Mouse (Mus musculus) limb, embryonic 12.5 days (tissue): ENCODE data around the gene Bcl2l13. TPM values are rescaled to one million over a fixed set of nuclear protein-coding genes. Genes with fewer than 3 reads are reported as not detected.
"Not testable (repeated sequence)": the region's sequence is repeated elsewhere in the genome, so short reads cannot be mapped to it uniquely, and the experiment has no call there.

Experiments
- ATAC-seq: fragments of 200-750 bp; cut with Nextera tagmentation; 2 replicates; pipeline ENCODE4 v1.8.0; 2017; ENCODE audit warnings: low read depth, moderate TSS enrichment; ENCODE audit not compliant: insufficient number of reproducible peaks, insufficient read depth, low FRiP score, low TSS enrichment
- H3K27ac ChIP-seq: fragments of 300-500 bp; sonication (generic); 2 replicates; pipeline ENCODE4 v1.5.1; 2016; ENCODE audit warnings: mild to moderate bottlenecking, moderate library complexity
- H3K27me3 ChIP-seq: fragments of 300-500 bp; sonication (generic); 2 replicates; pipeline ENCODE4 v1.6.1; 2016; ENCODE audit warnings: mild to moderate bottlenecking, moderate library complexity
- H3K36me3 ChIP-seq: fragments of 300-500 bp; sonication (generic); 2 replicates; pipeline ENCODE4 v1.6.1; 2016; ENCODE audit warnings: mild to moderate bottlenecking, moderate library complexity
- H3K4me1 ChIP-seq: fragments of 300-500 bp; sonication (generic); replicated peaks from 2 replicates; pipeline ENCODE4 v1.6.1; 2016
- H3K4me2 ChIP-seq: fragments of 300-500 bp; sonication (generic); 2 replicates; pipeline ENCODE4 v1.6.1; 2016; ENCODE audit warnings: mild to moderate bottlenecking, moderate library complexity
- H3K4me3 ChIP-seq: fragments of 300-500 bp; sonication (generic); replicated peaks from 2 replicates; pipeline ENCODE4 v1.5.1; 2016; ENCODE audit warnings: mild to moderate bottlenecking
- H3K9ac ChIP-seq: fragments of 300-500 bp; sonication (generic); replicated peaks from 2 replicates; pipeline ENCODE4 v1.6.1; 2016; ENCODE audit warnings: mild to moderate bottlenecking, moderate library complexity
- H3K9me3 ChIP-seq: fragments of 300-500 bp; sonication (generic); 2 replicates; pipeline ENCODE4 v1.6.1; 2016; ENCODE audit warnings: mild to moderate bottlenecking, moderate library complexity
- WGBS: fragments of 180-500 bp; shearing (Covaris S2); methylation state at CpG from one replicate; pipeline ENCODE4 v1.1.7; 2016; 5-methylcytosine and 5-hydroxymethylcytosine counted together
- polyA plus RNA-seq: library from polyadenylated mRNA; unstranded; fragments of >200 nt; fragmentation: Nextera tagmentation; extraction: Ambion mirVana; gene quantifications from 2 replicates; pipeline ENCODE4 v1.2.1, GENCODE M21; 2016

The Bcl2l13 gene
- polyA plus RNA-seq, 1 experiment from 2014 or later: 34.4 TPM

DNA sequence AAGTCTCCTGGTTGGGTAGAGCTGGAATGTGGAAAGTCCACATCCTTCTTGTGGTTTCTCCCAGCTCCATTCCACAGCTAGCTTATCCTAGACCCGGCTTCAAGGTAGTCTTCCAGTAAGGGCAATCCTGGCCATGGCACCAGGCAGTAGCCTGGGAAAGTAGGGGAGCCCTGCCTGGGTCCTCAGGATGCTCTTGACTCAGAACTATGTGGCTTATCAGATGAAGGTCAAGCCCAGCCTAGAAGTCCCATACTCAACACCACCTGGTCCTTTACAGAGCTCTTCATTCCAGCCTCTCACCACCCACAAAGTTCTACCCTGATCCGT is 79.6 kb downstream of the Bcl2l13 start:
- Histone ChIP-seq H3K4me3 (no peak overlapping the region), H3K4me2 (peak overlapping the region; percentile 93; the same call in 1 of the 2 replicates), H3K27me3 (peaks cover 18% of the 10 kb centered on the region), H3K9me3 (no peaks in the 10 kb centered on the region), H3K36me3 (no peaks in the 10 kb centered on the region), H3K27ac (no peak overlapping the region), H3K9ac (no peak overlapping the region), H3K4me1 (peaks cover 10% of the 10 kb centered on the region; the same call in 1 of the 2 replicates)
- no peak for ATAC-seq
- 34% methylated on average over 2 of the region's 2 CpGs for WGBS

DNA sequence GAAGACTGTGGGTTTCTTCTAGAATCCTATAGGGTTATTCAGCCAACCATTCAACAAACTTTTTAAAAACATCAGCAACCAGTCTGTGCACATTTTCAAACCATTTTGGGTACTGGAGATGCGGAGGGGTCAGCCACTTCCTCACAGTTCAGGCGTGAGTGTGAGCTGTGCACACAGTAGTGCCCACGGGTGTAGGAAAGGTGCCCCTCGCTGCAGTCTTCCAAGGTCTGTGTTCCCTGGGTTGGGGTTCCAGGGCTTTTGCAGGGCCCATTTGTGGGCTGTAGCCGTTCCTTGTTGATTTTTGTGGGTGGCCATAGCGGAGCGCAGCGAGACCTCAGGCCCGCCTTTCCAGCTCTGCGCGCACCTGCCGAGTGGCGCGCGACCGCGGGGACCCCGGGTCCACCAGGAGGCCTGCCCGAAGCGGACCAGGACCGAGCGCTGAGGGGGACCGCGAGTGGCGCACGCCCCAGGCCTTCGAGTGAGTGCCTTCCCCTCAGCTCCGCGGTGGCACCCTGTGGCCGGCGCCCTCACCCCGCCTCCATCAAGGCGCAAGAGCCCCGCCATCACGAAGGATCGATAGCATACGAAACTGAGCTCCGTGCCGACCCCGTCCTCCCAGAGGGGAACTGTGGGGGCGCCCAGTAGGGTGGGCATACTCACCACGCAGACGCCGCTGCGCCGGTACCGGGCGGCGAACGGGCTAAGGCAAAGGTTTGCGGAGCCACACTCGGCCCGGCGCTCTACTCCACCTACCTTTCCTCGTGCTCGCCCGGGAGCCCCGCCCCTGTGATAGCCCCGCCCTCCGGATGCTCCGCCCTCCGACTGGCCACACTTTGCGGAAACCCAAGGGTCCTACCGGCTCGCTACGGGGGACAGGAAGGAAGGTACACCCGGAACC is 80.3 kb downstream of the Bcl2l13 start, which contains the start of gene Bid:
Gene Bid, minus strand, starts transcription at position 780 of the 898 bp plus-strand sequence.
- H3K4me1 ChIP-seq: peaks cover 10% of the 10 kb centered on the region; the same call in 1 of the 2 replicates
- no peaks in the 10 kb centered on the region for H3K36me3 ChIP-seq
- H3K27me3 ChIP-seq: peaks cover 18% of the 10 kb centered on the region
- peak within 1 kb of the TSS; percentile 67 for H3K4me3 ChIP-seq
- ATAC-seq: peak; percentile 81
- no peak within 1 kb of the TSS for H3K27ac ChIP-seq
- H3K9me3 ChIP-seq: no peaks in the 10 kb centered on the region
- 2% methylated on average over 67 of the region's 67 CpGs for WGBS
- H3K4me2 ChIP-seq: peak within 1 kb of the TSS; percentile 93
- peak within 1 kb of the TSS; percentile 63 for H3K9ac ChIP-seq

GRCm38 (mm10) chr6:120916972-120917881 is 81.2 kb downstream of the Bcl2l13 start:
- not testable (repeated sequence) for H3K9me3 ChIP-seq, H3K27ac ChIP-seq, H3K36me3 ChIP-seq
- peaks cover 18% of the 10 kb centered on the region for H3K27me3 ChIP-seq
- H3K9ac ChIP-seq: peak overlapping the region; percentile 63; the same call in 1 of the 2 replicates
- 0 out of 2 replicates have a peak, but pooled peaks have one; percentile 7 for ATAC-seq
- 22% methylated on average over 11 of the region's 14 CpGs for WGBS
- H3K4me1 ChIP-seq: peaks cover 10% of the 10 kb centered on the region; the same call in 1 of the 2 replicates
- H3K4me2 ChIP-seq: peak overlapping the region; percentile 93
- peak overlapping the region; percentile 67 for H3K4me3 ChIP-seq

DNA sequence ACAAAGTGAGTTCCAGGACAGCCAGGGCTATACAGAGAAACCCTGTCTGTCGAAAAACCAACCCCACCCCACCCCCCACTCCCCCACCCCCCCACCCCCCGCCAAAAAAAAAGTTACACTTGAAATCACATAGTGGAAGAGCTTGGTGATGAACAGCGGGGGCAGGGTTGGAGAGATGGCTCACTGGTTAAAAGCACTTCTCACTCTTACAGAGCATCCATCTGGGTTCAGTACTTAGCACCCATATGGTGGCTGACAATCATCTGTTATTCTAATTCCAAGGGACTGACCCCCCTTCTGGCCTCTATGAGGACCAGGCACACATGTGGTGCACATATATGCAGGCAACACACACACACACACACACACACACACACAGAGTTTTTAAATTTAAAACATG is 82.0 kb downstream of the Bcl2l13 start:
- WGBS: 37% methylated on average over 3 of the region's 3 CpGs
- H3K9me3 ChIP-seq: no peaks in the 10 kb centered on the region
- H3K4me2 ChIP-seq: no peak overlapping the region
- H3K36me3 ChIP-seq: no peaks in the 10 kb centered on the region
- H3K9ac ChIP-seq: no peak overlapping the region
- no peak overlapping the region for H3K4me3 ChIP-seq
- H3K27ac ChIP-seq: no peak overlapping the region
- H3K27me3 ChIP-seq: peaks cover 18% of the 10 kb centered on the region
- peaks cover 7% of the 10 kb centered on the region; the same call in 1 of the 2 replicates for H3K4me1 ChIP-seq
- no peak for ATAC-seq

DNA sequence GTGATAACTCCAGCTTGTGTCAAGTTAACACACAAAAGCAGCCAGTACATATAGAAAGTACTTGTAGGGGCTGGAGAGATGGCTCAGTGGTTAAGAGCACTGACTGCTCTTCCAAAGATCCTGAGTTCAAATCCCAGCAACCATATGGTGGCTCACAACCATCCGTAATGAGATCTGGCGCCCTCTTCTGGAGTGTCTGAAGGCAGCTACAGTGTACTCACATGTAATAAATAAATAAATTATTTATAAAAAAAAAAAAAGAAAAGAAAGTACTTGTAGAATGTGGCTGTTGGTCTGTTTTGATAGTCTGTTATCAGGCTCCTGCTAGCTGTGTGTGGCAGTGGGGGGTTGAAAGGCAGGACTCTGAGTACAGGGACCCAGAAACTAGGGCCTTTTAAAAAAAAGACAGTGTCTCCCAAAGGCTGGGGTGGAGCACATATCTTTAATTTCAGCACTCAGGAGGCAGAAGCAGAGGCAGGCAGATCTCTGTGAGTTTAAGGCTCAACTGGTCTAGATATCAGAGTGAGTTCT is 88.8 kb downstream of the Bcl2l13 start:
- not testable (repeated sequence) for H3K36me3 ChIP-seq, H3K4me3 ChIP-seq, H3K9me3 ChIP-seq, H3K9ac ChIP-seq, H3K27me3 ChIP-seq, ATAC-seq, H3K4me1 ChIP-seq, H3K27ac ChIP-seq, H3K4me2 ChIP-seq
- WGBS: 71% methylated on average over 2 of the region's 2 CpGs

DNA sequence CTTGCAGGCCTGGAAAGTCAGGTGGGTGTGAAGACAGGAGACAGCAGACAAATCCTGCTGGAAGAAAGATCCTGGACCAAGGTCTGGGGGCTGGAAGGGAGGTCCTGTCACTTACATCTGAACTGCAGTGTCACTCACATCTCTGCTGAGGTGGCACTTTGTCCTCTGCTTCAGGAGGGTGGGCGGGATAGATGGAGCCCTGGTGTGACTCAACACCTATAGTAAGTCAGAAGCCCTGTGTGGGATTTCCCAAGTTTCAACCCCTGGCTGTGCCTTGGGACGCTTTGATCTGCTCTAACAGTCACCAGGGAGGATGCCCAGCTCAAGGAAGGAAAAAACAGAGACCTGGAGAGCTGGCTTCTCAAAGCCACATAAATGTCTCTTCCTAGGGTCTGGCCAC is 90.9 kb downstream of the Bcl2l13 start:
- Histone ChIP-seq H3K27me3 (no peaks in the 10 kb centered on the region), H3K4me1 (peaks cover 3% of the 10 kb centered on the region; the same call in 1 of the 2 replicates), H3K9me3 (no peaks in the 10 kb centered on the region), H3K4me2 (no peak overlapping the region), H3K27ac (no peak overlapping the region), H3K36me3 (no peaks in the 10 kb centered on the region), H3K4me3 (no peak overlapping the region), H3K9ac (no peak overlapping the region)
- ATAC-seq: no peak
- 37% methylated on average over 2 of the region's 2 CpGs for WGBS

GRCm38 (mm10) chr6:120927765-120928164 is 91.8 kb downstream of the Bcl2l13 start:
- ATAC-seq: no peak

DNA sequence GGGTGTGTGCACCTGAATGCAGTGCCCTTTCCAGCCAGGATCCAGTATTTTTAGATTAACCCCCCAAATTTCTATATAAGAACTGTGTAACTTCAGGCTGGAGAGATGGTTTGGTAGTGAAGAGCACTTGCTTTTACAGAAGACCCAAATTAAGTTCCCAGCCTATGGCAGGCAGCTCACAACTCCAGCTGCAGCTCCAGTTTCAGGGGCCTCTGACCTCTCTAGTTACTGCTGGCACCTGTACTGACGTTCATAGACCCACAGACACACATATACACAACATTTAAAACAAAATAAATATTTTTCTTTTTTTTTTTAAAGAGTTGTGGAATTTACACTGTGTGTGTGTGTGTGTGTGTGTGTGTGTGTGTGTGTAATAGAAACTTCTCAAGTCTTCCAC is 93.4 kb downstream of the Bcl2l13 start:
- H3K4me2 ChIP-seq: no peak overlapping the region
- H3K9ac ChIP-seq: no peak overlapping the region
- ATAC-seq: no peak
- no peak overlapping the region for H3K4me3 ChIP-seq
- no peak overlapping the region for H3K27ac ChIP-seq
- no peaks in the 10 kb centered on the region for H3K27me3 ChIP-seq
- peaks cover 3% of the 10 kb centered on the region; the same call in 1 of the 2 replicates for H3K4me1 ChIP-seq
- peaks cover 21% of the 10 kb centered on the region for H3K36me3 ChIP-seq
- 29% methylated on average over 1 of the region's 1 CpGs for WGBS
- no peaks in the 10 kb centered on the region for H3K9me3 ChIP-seq

More at GRCm38 (mm10) chr6:120927765-120928164, 91.8 kb downstream of the Bcl2l13 start:
- H3K4me3 ChIP-seq: no peak overlapping the region
- H3K9me3 ChIP-seq: no peaks in the 10 kb centered on the region
- WGBS: 67% methylated on average over 3 of the region's 3 CpGs
- H3K4me1 ChIP-seq: peaks cover 3% of the 10 kb centered on the region; the same call in 1 of the 2 replicates
- peaks cover 7% of the 10 kb centered on the region for H3K36me3 ChIP-seq
- H3K4me2 ChIP-seq: no peak overlapping the region
- no peaks in the 10 kb centered on the region for H3K27me3 ChIP-seq
- H3K9ac ChIP-seq: no peak overlapping the region
- no peak overlapping the region for H3K27ac ChIP-seq

DNA sequence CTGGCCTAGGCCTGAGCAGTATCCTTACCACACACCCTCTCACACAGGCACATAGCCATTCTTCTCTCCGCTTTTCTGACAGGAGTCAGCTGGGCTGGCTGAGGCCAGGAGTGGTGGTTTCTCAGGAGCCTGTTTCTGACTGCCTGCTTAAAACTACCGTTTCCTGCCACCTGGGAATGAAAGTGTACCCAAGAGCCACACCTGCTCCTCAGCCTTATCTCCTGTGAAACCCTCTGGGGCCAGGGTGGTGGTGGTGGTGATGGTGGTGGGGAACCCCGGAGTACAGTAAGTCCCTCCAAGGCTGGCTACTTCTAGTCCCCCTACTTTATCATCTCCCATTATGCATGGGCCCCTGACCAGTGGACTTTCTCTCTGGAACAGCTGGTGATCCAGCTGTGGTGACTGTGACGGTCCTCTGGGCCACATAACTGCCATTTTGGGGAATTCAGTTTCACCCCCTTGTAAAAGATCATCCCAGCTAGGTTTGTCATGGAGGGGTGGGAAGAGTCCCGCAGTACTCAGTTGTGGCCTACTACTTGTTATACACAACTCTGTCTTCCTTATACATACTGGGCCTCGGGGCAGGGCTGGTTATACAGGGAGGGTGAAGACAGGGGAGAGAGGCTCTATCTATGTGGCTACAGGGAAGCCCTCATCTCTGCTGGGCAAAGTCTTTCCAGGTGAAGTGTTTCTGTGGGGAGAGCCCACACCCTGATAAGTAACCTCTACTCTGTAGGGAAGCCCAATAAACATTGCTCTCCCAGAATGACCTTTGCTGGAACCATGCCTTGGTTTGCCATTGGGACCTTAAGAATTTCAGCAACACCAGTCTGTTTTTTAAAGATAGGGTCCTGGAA is 94.7 kb downstream of the Bcl2l13 start:
- Histone ChIP-seq H3K36me3 (peaks cover 28% of the 10 kb centered on the region), H3K9ac (0 out of 2 replicates have a peak overlapping the region, but pooled peaks have one; percentile 8), H3K27me3 (no peaks in the 10 kb centered on the region), H3K4me3 (no peak overlapping the region), H3K27ac (peak overlapping the region; percentile 50; the same call in 1 of the 2 replicates), H3K9me3 (no peaks in the 10 kb centered on the region), H3K4me2 (no peak overlapping the region), H3K4me1 (peaks cover 3% of the 10 kb centered on the region; the same call in 1 of the 2 replicates)
- whole genome bisulfite sequencing: 75% methylated on average over 6 of the region's 6 CpGs
- ATAC-seq: no peak

DNA sequence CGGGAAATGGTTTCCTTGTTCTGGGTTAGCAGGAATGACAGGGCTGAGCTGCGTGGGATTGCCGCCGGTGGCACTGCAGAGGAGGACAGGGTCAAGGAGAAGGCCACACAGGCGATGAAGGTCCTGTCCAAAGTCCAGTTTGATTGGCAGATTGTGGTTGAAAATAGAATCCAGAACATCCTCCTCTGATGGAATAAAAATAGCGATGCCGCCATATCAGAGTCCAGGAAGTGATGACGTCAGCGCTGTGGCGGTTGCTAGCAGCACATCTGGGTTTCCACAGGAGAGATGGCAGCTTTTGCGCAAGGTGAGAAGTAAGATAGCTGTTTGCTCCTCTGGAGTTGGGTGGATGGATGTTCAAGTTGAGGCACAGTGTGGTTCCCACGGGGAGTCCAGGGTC is 96.6 kb downstream of the Bcl2l13 start:
- Histone ChIP-seq H3K9ac (no peak overlapping the region), H3K4me2 (no peak overlapping the region), H3K9me3 (no peaks in the 10 kb centered on the region), H3K27ac (no peak overlapping the region), H3K36me3 (peaks cover 28% of the 10 kb centered on the region), H3K4me1 (peaks cover 3% of the 10 kb centered on the region; the same call in 1 of the 2 replicates), H3K27me3 (no peaks in the 10 kb centered on the region), H3K4me3 (no peak overlapping the region)
- 94% methylated on average over 12 of the region's 12 CpGs for WGBS
- ATAC-seq: no peak
